Mouse (Mus musculus): ENCODE data around the gene Otof. TPM values are rescaled to one million over a fixed set of nuclear protein-coding genes. Genes with fewer than 3 reads are reported as not detected.
A peak's percentile ranks its signal among the peaks of the same experiment; 100 is the strongest.

Gene Otof
- polyA plus RNA-seq, 1 experiment from 2014 or later, result 0.21 TPM

GRCm38 (mm10) chr5:30356647-30357046 is 105.1 kb downstream of the Otof start:
- Histone ChIP-seq H3K9me3 (no peaks in the 10 kb centered on the region), H3K4me1 (peaks cover 14% of the 10 kb centered on the region), H3K27ac (no peak overlapping the region), H3K27me3 (ENCODE audit: insufficient read depth, poor library complexity, severe bottlenecking) (no peaks in the 10 kb centered on the region; the same call in 1 of the 2 replicates), H3K36me3 (no peaks in the 10 kb centered on the region), H3K4me3 (no peak overlapping the region)
- WGBS, result 75% methylated on average over 7 of the region's 7 CpGs
- no peak for DNase-seq (ENCODE audit: low spot score)

GRCm38 (mm10) chr5:30355559-30356159 is 106.1 kb downstream of the Otof start:
- Histone ChIP-seq H3K27ac (no peak overlapping the region), H3K27me3 (ENCODE audit: insufficient read depth, poor library complexity, severe bottlenecking) (no peaks in the 10 kb centered on the region; the same call in 1 of the 2 replicates), H3K4me3 (no peak overlapping the region), H3K4me1 (peaks cover 14% of the 10 kb centered on the region), H3K9me3 (no peaks in the 10 kb centered on the region), H3K36me3 (no peaks in the 10 kb centered on the region)
- 75% methylated on average over 14 of the region's 14 CpGs for WGBS
- no peak for DNase-seq (ENCODE audit: low spot score)

- Histone ChIP-seq H3K9me3 (no peaks in the 10 kb centered on the region), H3K4me1 (peaks cover 14% of the 10 kb centered on the region), H3K36me3 (no peaks in the 10 kb centered on the region), H3K27ac (no peak overlapping the region), H3K27me3 (ENCODE audit: insufficient read depth, poor library complexity, severe bottlenecking) (no peaks in the 10 kb centered on the region; the same call in 1 of the 2 replicates), H3K4me3 (no peak overlapping the region)
- 75% methylated on average over 7 of the region's 7 CpGs for WGBS
- DNase-seq (ENCODE audit: low spot score), result no peak
Measured at GRCm38 (mm10) chr5:30355114-30355513, 106.6 kb downstream of the Otof start.

DNA sequence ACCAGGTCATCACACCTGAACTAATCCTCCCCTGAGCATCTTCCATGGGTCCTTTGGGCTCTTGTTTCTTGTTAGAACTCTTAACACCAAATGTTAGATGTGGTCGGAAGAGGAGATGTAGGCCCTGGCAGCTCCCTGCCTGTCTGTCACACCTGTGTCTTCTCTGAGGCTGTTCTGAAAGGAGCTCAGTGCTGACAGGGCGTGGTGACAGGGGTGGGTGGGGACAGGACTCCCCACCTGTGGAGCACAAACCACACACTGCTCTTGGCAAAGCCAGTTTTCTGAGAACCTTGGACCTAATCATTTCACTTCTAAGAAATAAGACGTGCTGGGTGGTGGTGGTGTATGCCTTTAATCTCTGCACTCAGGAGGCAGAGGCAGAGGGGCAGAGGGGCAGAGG is 108.1 kb downstream of the Otof start:
- 55% methylated on average over 3 of the region's 3 CpGs for WGBS
- no peak overlapping the region for H3K27ac ChIP-seq
- no peak for DNase-seq (ENCODE audit: low spot score)
- no peaks in the 10 kb centered on the region; the same call in 1 of the 2 replicates for H3K27me3 ChIP-seq (ENCODE audit: insufficient read depth, poor library complexity, severe bottlenecking)
- no peak overlapping the region for H3K4me3 ChIP-seq
- no peaks in the 10 kb centered on the region for H3K9me3 ChIP-seq
- peaks cover 14% of the 10 kb centered on the region for H3K4me1 ChIP-seq
- H3K36me3 ChIP-seq, result no peaks in the 10 kb centered on the region

DNA sequence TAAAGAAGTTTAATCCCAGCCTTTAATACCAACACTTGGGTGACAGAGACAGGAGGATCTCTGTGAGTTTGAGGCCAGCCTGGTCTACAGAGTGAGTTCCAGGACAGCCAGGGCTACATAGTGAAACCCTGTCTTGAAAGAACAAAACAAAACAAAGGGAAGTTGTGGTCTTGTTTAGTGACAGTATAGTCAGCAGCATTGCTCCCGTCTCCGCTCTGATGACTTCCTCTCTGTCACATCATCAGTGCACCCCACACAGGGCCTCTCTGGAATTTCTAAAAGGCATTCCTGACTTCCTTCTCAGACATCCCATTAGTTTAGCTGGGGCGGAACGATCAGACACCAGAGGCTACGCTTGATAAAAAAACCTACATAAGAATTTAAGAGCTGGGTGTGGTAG is 117.8 kb downstream of the Otof start:
- no peaks in the 10 kb centered on the region for H3K36me3 ChIP-seq
- 54% methylated on average over 5 of the region's 5 CpGs for WGBS
- H3K27ac ChIP-seq, result no peak overlapping the region
- H3K27me3 ChIP-seq (ENCODE audit: insufficient read depth, poor library complexity, severe bottlenecking), result peaks cover 15% of the 10 kb centered on the region
- no peak overlapping the region for H3K4me3 ChIP-seq
- H3K9me3 ChIP-seq, result no peaks in the 10 kb centered on the region
- H3K4me1 ChIP-seq, result peaks cover 16% of the 10 kb centered on the region
- no peak for DNase-seq (ENCODE audit: low spot score)

- H3K27me3 ChIP-seq (ENCODE audit: insufficient read depth, poor library complexity, severe bottlenecking), result peaks cover 15% of the 10 kb centered on the region
- H3K36me3 ChIP-seq, result no peaks in the 10 kb centered on the region
- DNase-seq (ENCODE audit: low spot score), result peak; percentile 82
- H3K4me3 ChIP-seq, result peak overlapping the region; percentile 51
- 1% methylated on average over 9 of the region's 9 CpGs for whole genome bisulfite sequencing
- H3K27ac ChIP-seq, result no peak overlapping the region
- no peaks in the 10 kb centered on the region for H3K9me3 ChIP-seq
- peaks cover 16% of the 10 kb centered on the region for H3K4me1 ChIP-seq
Measured at GRCm38 (mm10) chr5:30343107-30343506, 118.6 kb downstream of the Otof start.

GRCm38 (mm10) chr5:30342601-30343015 is 119.1 kb downstream of the Otof start:
- 7% methylated on average over 17 of the region's 17 CpGs for WGBS
- no peaks in the 10 kb centered on the region for H3K9me3 ChIP-seq
- DNase-seq (ENCODE audit: low spot score), result no peak
- no peak overlapping the region for H3K27ac ChIP-seq
- H3K4me1 ChIP-seq, result peaks cover 16% of the 10 kb centered on the region
- H3K36me3 ChIP-seq, result no peaks in the 10 kb centered on the region
- peaks cover 15% of the 10 kb centered on the region for H3K27me3 ChIP-seq (ENCODE audit: insufficient read depth, poor library complexity, severe bottlenecking)
- peak overlapping the region; percentile 51 for H3K4me3 ChIP-seq

DNA sequence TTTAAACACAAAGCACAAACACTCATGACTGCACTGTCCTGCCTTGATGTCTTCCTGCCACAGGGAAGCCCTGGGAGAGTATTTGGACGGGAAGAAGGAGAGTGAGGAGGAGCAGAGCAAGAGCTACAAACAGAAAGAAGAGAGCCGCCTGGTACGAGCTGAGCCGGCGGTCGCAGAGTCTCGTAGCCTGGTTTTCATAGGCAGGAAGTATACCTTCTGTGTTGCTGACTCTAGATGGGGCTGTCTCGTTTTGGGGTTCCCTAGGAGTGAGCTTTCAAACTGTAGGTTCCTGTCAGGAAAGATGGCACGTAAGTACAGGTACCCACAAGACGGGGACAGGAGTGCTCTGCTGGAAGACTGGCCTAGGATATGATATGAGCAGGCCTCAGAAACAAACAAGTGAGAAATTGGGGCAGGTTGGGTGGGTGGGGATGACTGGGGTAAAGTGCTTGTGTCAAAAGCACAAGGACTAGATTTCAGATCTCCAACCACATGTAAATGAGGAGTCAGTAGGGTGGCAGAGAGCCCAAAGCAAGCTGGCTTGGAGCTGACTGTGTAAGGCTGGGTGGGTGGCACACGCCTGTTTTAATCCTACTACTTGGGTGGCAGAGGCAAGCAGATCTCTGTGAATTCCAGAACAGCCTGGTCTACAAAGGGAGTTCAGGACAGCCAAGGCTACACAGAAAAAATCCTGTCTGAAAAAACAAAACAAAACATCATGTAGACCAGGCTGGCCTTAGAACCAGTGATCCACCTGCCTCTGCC is 119.9 kb downstream of the Otof start:
- no peak overlapping the region for H3K27ac ChIP-seq
- no peaks in the 10 kb centered on the region for H3K36me3 ChIP-seq
- no peak for DNase-seq (ENCODE audit: low spot score)
- H3K4me1 ChIP-seq, result peaks cover 16% of the 10 kb centered on the region
- H3K4me3 ChIP-seq, result no peak overlapping the region
- WGBS, result 79% methylated on average over 11 of the region's 11 CpGs
- H3K9me3 ChIP-seq, result no peaks in the 10 kb centered on the region
- peaks cover 15% of the 10 kb centered on the region for H3K27me3 ChIP-seq (ENCODE audit: insufficient read depth, poor library complexity, severe bottlenecking)

GRCm38 (mm10) chr5:30340815-30341214 is 120.9 kb downstream of the Otof start:
- no peak for DNase-seq (ENCODE audit: low spot score)
- 81% methylated on average over 5 of the region's 5 CpGs for WGBS
- Histone ChIP-seq H3K27ac (no peak overlapping the region), H3K4me3 (no peak overlapping the region), H3K36me3 (no peaks in the 10 kb centered on the region), H3K4me1 (peaks cover 16% of the 10 kb centered on the region), H3K9me3 (no peaks in the 10 kb centered on the region), H3K27me3 (ENCODE audit: insufficient read depth, poor library complexity, severe bottlenecking) (peaks cover 15% of the 10 kb centered on the region)

Other genes with a start within 250 kb of the Otof start
- 23.3 and 25.6 TPM in 2 replicates for gene Selenoi, start 229.4 kb downstream of the Otof start, polyA plus RNA-seq (2016; fragmentation: Nextera tagmentation; extraction: Ambion mirVana)
- gene Drc1, start 180.5 kb downstream of the Otof start, polyA plus RNA-seq (2016; fragmentation: Nextera tagmentation; extraction: Ambion mirVana), result 0.15 and 0.64 TPM in 2 replicates
- gene 1700001C02Rik, start 4.1 kb upstream of the Otof start, polyA plus RNA-seq (2016; fragmentation: Nextera tagmentation; extraction: Ambion mirVana), result not detected in 2 replicates
- gene Cib4, start 83.9 kb upstream of the Otof start, polyA plus RNA-seq (2016; fragmentation: Nextera tagmentation; extraction: Ambion mirVana), result not detected in 2 replicates
- gene Kcnk3, start 126.2 kb upstream of the Otof start, polyA plus RNA-seq (2016; fragmentation: Nextera tagmentation; extraction: Ambion mirVana), result 17.0 and 34.2 TPM in 2 replicates
- 25.5 and 28.4 TPM in 2 replicates for gene Slc35f6, start 186.0 kb upstream of the Otof start, polyA plus RNA-seq (2016; fragmentation: Nextera tagmentation; extraction: Ambion mirVana)
- gene Cenpa, start 204.8 kb upstream of the Otof start, polyA plus RNA-seq (2016; fragmentation: Nextera tagmentation; extraction: Ambion mirVana), result 323 and 372 TPM in 2 replicates
- gene Dpysl5, start 249.6 kb upstream of the Otof start, polyA plus RNA-seq (2016; fragmentation: Nextera tagmentation; extraction: Ambion mirVana), result 4.0 and 5.6 TPM in 2 replicates

All from heart, embryonic 10.5 days (tissue).